Mouse (Mus musculus) left cerebral cortex, adult 11 months (tissue): ENCODE measurements around the gene Gpr137c.

Source experiments
- DNase-seq: peaks from one replicate; pipeline ENCODE4 v3.0.0; 2022; ENCODE audit warnings: low spot score

The Gpr137c gene

GRCm38 (mm10) chr14:45219281-45220089 lies at the start of gene Gpr137c:
TSS of gene Gpr137c (plus strand) at chr14:45219717.
- DNase-seq: peak; percentile 99

- no peak for DNase-seq
Observed at GRCm38 (mm10) chr14:45172260-45172659, 47.3 kb upstream of the Gpr137c start.

- no peak for DNase-seq
Observed at GRCm38 (mm10) chr14:45175012-45175740, 44.3 kb upstream of the Gpr137c start.

DNA sequence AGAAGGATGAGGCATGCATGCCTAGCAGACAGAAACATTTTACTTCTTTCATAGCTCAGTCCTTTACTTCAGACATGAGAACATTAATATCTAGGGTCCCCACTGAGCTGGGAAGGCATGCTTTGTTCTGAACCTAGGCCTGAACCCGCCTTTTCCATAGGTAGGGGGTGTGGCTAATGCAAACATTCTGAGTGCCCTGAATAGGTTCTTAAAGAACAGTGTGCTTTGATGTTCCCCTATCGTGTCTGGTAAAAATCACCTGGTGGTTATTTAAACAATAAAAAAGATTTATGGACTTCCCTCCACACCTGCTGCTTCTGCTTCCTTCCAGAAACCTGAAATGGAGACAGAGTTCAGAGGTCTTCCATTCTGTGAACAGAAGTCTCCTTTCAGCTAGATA lies 40.3 kb upstream of the Gpr137c start:
- no peak for DNase-seq

- DNase-seq: no peak
Observed at GRCm38 (mm10) chr14:45179606-45180005, 39.9 kb upstream of the Gpr137c start.

DNA sequence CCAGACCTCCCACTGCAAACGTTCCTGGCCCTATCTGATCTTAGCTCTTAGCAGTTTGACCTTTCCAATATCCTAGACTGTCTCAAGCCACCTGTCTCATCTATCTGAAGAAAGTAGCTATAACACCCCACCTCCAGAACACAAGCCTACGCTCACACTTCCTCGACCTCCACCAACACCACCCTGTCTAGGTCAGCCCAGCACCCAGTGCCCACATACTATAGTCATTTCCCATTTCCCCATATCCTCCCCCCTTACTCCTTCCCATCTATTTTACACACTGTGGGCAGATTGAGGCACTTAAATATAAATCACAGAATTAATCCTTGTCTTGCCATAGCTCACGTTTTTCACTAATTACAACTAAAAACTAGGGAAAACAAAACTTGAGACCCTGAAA lies 37.9 kb upstream of the Gpr137c start:
- no peak for DNase-seq

- no peak for DNase-seq
Observed at GRCm38 (mm10) chr14:45190999-45191398, 28.5 kb upstream of the Gpr137c start.

DNA sequence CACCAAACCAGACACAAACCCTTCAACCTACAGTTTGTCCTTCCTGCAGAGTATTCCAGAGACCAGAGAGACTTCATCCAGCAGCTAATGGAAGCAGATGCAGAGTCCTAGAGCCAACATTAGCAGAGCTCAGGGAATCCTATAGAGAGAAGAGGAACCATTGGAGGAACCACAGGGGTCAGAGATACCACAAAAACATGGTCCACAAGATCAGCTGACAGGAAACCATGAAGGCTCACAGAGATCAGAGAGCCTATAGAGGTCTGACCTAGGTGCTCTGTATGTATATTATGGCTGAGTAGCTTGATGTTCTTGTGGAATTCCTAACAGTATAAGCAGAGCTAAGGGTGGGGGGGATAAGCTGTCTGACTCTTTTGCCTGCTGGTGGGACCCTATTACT lies 18.9 kb upstream of the Gpr137c start:
- DNase-seq: no peak

DNA sequence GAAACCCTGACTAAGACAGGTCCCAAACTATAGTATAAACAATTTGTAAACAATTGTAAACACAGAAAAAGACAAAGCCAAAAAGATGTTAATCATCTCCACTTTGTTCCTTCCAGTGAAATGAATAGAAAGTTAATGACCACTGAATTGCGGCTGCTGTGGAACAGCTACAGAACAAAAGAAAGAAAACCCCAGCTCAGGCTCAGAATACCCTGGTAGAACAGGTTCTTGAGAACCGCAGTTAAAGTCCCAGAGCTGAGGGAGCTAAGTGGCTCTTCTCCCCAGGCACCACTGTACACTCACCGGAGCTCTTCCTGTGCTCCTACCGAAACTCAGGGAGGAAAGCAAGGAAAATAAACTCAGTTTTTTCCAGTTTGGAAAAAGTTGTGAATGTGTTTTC lies 8.8 kb upstream of the Gpr137c start:
- DNase-seq: no peak

GRCm38 (mm10) chr14:45211431-45211830 lies 8.1 kb upstream of the Gpr137c start:
- no peak for DNase-seq

DNA sequence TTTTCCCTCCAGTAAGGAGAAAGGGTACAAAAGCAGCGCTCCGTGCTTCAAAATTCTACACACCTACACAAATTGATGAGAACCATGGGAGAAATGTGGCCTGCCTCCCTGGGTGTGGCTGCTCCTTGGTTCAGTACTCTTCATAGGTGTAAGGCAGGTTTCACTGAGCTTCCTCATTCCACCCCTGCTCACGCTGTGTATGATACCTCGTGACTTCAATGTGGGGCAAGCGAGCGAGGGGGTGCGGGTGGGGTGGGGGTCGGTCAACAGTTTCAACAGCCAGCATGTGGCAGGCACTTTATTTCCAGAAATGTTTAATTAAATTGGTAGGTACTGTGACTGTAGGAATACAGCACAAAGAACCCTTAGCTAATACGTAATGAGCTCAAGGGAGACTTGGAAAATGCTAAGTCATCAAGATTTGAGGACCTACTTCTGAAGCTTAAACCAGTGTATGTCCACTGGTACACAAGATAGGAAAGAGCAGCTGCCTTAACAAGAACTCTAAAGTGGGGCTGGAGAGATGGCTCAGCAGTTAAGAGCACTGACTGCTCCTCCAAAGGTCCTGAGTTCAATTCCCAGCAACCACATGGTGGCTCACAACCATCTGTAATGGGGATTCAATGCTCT lies 2.7 kb upstream of the Gpr137c start:
- no peak for DNase-seq

DNA sequence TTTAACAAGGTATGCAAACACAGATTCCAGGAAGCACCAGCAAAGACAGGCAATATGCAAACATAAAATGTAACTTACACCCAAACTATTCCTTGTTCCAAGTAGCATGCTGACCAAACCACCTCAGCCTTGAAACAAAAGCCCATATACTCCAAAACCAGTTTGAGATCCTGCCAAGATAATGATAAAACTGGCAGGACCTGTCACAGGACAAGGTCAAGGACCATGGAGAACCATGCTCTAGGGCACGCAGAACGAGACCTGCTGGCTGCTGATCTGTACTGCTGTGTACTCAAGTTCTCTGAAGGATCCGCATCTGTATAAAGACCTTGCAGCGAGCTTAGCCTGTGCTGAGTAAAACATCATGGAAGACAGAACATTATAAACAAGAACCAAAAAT lies 1.8 kb upstream of the Gpr137c start:
- no peak for DNase-seq

DNA sequence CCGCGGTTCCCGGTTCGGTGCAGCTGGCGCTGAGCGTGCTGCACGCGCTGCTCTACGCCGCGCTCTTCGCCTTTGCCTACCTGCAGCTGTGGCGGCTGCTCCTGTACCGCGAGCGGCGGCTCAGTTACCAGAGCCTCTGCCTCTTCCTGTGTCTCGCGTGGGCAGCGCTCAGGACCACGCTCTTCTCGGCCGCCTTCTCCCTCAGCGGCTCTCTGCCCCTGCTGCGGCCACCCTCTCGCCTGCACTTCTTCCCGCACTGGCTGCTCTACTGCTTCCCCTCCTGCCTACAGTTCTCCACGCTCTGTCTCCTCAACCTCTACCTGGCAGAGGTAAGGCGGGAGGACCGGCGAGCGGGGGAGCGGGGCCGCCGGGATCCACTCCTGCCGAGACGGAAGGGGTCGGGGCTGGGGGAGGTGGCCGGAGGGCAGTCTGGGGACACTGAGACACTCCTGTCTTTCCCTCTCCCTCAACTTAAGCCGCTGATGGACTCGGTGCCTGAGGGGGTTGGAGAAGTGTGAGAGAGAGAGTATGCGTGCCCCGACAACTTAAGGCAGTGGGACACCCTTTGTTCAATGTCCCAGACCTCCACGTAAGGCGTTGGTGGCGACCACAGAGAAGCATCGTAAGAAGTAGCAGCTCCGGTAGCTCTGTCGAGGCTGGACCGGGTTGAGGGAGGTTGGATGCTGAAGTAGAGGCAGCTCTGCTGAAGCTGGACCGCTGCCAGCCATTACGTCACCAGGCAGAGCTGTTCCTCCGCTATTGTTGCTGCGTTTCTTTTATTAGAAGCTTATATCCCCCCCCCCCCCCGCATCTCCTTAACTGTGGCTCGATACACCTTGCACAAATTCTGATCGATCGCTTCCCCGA lies 806 bp downstream of the Gpr137c start, which contains the start of gene Txndc16:
Gene Txndc16 (minus strand): TSS at position 239 of the 867 bp plus-strand sequence.
- peak; percentile 70 for DNase-seq

DNA sequence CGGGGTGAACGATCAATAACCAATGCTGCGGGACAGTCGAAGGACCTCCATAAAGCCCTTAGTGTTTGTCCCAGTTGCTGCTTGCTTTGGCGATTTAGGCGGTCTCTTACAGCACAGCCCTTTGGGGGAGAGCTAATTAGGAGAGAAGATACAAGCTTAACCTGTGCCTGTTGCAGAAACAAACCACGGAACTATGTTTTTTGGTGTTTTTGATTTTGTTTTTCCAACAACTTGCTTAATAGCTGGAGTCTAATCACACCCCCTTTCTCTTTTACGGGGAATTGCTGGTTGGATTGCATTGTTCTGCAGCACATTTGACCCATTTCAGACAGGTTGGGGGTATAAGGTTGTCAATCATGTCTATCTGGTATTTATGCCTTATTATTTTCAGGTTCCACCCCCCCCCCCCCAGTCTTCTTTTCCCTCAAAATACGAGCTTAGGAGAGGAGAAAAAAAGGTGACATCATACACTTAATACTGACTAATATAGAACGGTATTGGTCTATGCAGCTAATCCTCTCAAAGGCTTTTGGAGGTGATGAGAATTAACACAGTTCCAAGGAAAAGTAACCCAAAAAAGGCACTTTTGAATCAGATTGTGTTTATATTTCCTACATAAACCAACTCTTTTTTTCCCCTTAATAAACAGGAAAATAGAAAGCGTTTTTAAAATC lies 1.6 kb downstream of the Gpr137c start:
- no peak for DNase-seq

DNA sequence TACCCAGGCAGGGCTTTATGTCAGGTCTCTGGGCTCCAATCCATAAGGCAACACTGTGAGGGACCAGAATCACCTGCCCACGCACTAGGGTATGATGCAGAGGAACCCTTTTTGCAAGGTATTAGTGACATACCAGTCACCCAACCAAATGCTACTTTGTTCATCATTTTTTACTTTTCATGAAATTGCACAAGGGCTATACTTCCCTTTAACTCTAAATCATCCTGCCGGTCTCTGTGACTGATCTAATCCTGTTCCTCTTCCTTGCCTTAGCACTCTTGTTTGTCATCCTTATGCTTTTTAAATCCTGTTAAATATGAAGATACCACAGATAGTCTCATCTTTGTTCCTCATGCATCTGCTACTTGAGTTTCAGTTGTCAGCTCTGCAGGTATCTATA lies 19.5 kb downstream of the Gpr137c start:
- no peak for DNase-seq

- DNase-seq: no peak
Observed at GRCm38 (mm10) chr14:45241613-45242012, 22.1 kb downstream of the Gpr137c start.

DNA sequence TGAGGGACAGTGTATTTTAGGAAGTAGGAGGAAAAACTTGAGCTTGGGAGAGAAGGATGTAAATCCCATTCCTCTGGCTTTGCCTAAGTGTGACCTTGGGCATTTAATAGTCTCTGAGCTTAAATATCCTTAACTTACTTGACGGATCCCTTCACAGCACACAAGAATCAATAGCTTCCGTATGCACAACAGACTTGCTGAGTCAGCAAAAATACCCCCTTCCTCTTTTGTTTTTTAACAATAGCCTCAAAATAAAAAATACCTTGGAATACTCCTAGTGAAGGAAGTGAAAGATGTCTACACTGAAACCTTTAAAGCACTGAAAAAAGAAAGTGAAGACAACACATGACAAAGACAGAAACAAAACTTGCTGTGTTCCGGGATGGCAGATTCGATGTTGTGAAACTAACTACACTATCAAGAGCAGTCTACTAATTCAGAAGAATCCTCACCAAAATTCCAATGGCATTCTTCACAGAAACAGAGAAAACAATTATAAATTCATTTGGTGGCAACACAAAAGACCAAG lies 32.1 kb downstream of the Gpr137c start:
- no peak for DNase-seq

DNA sequence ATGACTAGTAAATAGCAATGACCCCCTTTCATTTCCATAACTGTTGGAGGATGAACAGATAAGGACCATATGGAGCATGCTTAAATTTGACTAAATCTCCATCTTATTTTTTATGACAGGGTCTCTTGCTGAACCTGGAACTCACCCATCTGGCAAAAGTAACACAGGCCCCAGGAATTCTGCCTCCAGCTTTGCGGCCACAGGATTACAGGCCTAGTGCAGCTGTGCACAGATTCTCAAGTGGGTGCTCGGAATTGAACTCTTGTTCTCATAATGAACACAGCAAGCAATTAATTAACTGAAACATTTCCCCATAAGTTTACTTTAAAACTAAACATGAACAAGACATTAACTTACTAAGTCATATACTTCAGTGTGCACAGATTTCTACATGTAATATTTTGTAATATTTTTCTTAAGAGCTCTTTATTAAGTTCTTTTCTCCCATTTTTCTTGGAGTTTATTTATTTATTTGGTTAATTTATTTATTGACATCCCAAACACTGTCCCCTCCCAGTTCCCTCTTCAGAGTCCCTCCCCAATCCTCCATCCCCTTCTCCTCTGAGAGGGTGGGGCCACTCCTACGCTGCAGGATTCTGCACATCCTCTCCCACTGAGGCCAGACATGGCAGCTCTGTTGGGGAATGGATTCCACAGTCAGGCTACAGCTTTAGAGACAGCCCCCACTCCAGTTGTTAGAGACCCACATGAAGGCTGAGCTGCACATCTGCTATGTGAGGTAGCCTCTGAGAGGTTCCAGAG lies 44.5 kb downstream of the Gpr137c start:
- no peak for DNase-seq

GRCm38 (mm10) chr14:45275816-45276215 lies 56.3 kb downstream of the Gpr137c start:
- DNase-seq: no peak

- DNase-seq: no peak
Observed at GRCm38 (mm10) chr14:45282066-45282465, 62.5 kb downstream of the Gpr137c start.
